Mouse (Mus musculus) hindlimb bud, embryonic 11.5 days (tissue): ENCODE data around the gene Wdr26.
A peak's percentile ranks its signal among the peaks of the same experiment; 100 is the strongest.

ENCODE experiments used
- DNase-seq: peaks from one replicate; pipeline ENCODE4 v3.0.0-alpha.2; 2012; ENCODE audit warnings: low read depth, low spot score; ENCODE audit errors: extremely low spot score

Wdr26 gene

GRCm38 (mm10) chr1:181211920-181212633, at the start of gene Wdr26:
Gene Wdr26 (minus strand): TSS chr1:181212001.
- DNase-seq, result peak; percentile 33

GRCm38 (mm10) chr1:181260949-181261696, 49.3 kb upstream of the Wdr26 start:
- no peak for DNase-seq

- DNase-seq, result no peak
Observed at GRCm38 (mm10) chr1:181260422-181260821, 48.6 kb upstream of the Wdr26 start.

GRCm38 (mm10) chr1:181259626-181260410, 48.0 kb upstream of the Wdr26 start:
- DNase-seq, result no peak

- DNase-seq, result no peak
Observed at GRCm38 (mm10) chr1:181259056-181259455, 47.3 kb upstream of the Wdr26 start.

GRCm38 (mm10) chr1:181258616-181259015, 46.8 kb upstream of the Wdr26 start:
- DNase-seq, result no peak

- DNase-seq, result no peak
Observed at GRCm38 (mm10) chr1:181257585-181258555, 46.1 kb upstream of the Wdr26 start.

- no peak for DNase-seq
Observed at GRCm38 (mm10) chr1:181256689-181257584, 45.1 kb upstream of the Wdr26 start.

GRCm38 (mm10) chr1:181255891-181256688, 44.3 kb upstream of the Wdr26 start:
- DNase-seq, result no peak

- no peak for DNase-seq
Observed at GRCm38 (mm10) chr1:181255450-181255849, 43.6 kb upstream of the Wdr26 start.

- DNase-seq, result no peak
Observed at GRCm38 (mm10) chr1:181251624-181252023, 39.8 kb upstream of the Wdr26 start.

- no peak for DNase-seq
Observed at GRCm38 (mm10) chr1:181250961-181251360, 39.2 kb upstream of the Wdr26 start.

- no peak for DNase-seq
Observed at GRCm38 (mm10) chr1:181249537-181249936, 37.7 kb upstream of the Wdr26 start.

GRCm38 (mm10) chr1:181247175-181247574, 35.4 kb upstream of the Wdr26 start:
- no peak for DNase-seq

- no peak for DNase-seq
Observed at GRCm38 (mm10) chr1:181246487-181247138, 34.8 kb upstream of the Wdr26 start.

GRCm38 (mm10) chr1:181245554-181246486, 34.0 kb upstream of the Wdr26 start:
- DNase-seq, result no peak

GRCm38 (mm10) chr1:181245067-181245466, 33.3 kb upstream of the Wdr26 start:
- DNase-seq, result no peak
